Mouse (Mus musculus) Patski (cell line): ENCODE results near the gene Tcf25. TPM values are rescaled to one million over a fixed set of nuclear protein-coding genes. Genes with fewer than 3 reads are reported as not detected.

Experiments
- ATAC-seq: fragments of 100-300 bp; one replicate; pipeline ENCODE4 v1.8.0; 2021
- CTCF ChIA-PET: fragments of 350-600 bp; sonication (Branson Sonifier 250); formaldehyde crosslinking; loops from one replicate; lab custom pipeline; 2022; ENCODE audit warnings: inconsistent platforms; lab: Charles Lee
- POLR2A ChIA-PET: fragments of 350-600 bp; sonication (Branson Sonifier 250); formaldehyde crosslinking; loops from one replicate; lab custom pipeline; 2022; ENCODE audit warnings: antibody characterized with exemption, inconsistent platforms; lab: Charles Lee
- DNase-seq: peaks from one replicate; pipeline ENCODE4 v3.0.0-alpha.2; 2011; ENCODE audit warnings: low read depth, low spot score
- H3K27me3 ChIP-seq: fragments of 371-371 bp; one replicate; pipeline ENCODE4 v1.5.1; 2021
- CTCF ChIP-seq: fragments of 100-300 bp; IDR thresholded peaks from one replicate; pipeline ENCODE4 v1.5.1; 2021
- in situ Hi-C: fragments of 300-500 bp; cut with MboI; formaldehyde crosslinking; loops from 3 replicates; pipeline ENCODE4 v1.11.1; 2018; ENCODE audit warnings: low pct_unique_long_range_greater_than_20kb, mixed read lengths
- polyA plus RNA-seq: library from polyadenylated mRNA; unstranded; gene quantifications from one replicate; pipeline ENCODE4 v1.2.3, GENCODE M21; 2021

Gene Tcf25
- polyA plus RNA-seq, 1 experiment from 2014 or later, result 232 TPM

GRCm38 (mm10) chr8:123347293-123347692 lies 26.3 kb upstream of the Tcf25 start:
- in situ Hi-C loops, result no loop called here
- CTCF ChIA-PET, result interaction anchor here (0.7 kb wide), 1 partner anchor 25 kb away, joined by 4 read pairs; no protein-coding TSS in a partner anchor
- ATAC-seq, result no peak
- H3K27me3 ChIP-seq, result no peaks in the 10 kb centered on the region
- no peak for TF ChIP-seq CTCF
- POLR2A ChIA-PET, result no interaction called here
- no peak for DNase-seq

- DNase-seq, result no peak
- ATAC-seq, result no peak
- in situ Hi-C loops, result no loop called here
- no peaks in the 10 kb centered on the region for H3K27me3 ChIP-seq
- POLR2A ChIA-PET, result interaction anchor here (0.9 kb wide), 1 partner anchor 12 kb away, joined by 3 read pairs; no protein-coding TSS in a partner anchor
- no peak for TF ChIP-seq CTCF
- CTCF ChIA-PET, result interaction anchor here (1.1 kb wide), 1 partner anchor 13 kb away, joined by 4 read pairs; no protein-coding TSS in a partner anchor
Observed at GRCm38 (mm10) chr8:123348237-123348843, 25.2 kb upstream of the Tcf25 start.

- in situ Hi-C loops, result no loop called here
- ChIA-PET CTCF (no interaction called here), POLR2A (no interaction called here)
- DNase-seq (no peak), ATAC-seq (no peak)
- no peaks in the 10 kb centered on the region for H3K27me3 ChIP-seq
- no peak for TF ChIP-seq CTCF
Observed at GRCm38 (mm10) chr8:123349073-123349472, 24.5 kb upstream of the Tcf25 start.

GRCm38 (mm10) chr8:123352118-123352517 lies 21.4 kb upstream of the Tcf25 start:
- ChIA-PET CTCF (interaction anchor here (1.2 to 2.0 kb wide), 4 partner anchors 13 to 29 kb away, joined by 3 to 7 read pairs (median 6); no protein-coding TSS in a partner anchor), POLR2A (no interaction called here)
- ATAC-seq (no peak), DNase-seq (no peak)
- no peak for TF ChIP-seq CTCF
- H3K27me3 ChIP-seq, result no peaks in the 10 kb centered on the region
- in situ Hi-C loops, result no loop called here

- ChIA-PET POLR2A (interaction anchor here (0.7 kb wide), 1 partner anchor 36 kb away, joined by 4 read pairs; no protein-coding TSS in a partner anchor), CTCF (interaction anchor here (0.9 to 1.6 kb wide), 4 partner anchors 17 to 33 kb away, joined by 4 to 7 read pairs (median 4); partner anchors contain the start of gene Spire2)
- no peaks in the 10 kb centered on the region for H3K27me3 ChIP-seq
- DNase-seq (no peak), ATAC-seq (no peak)
- TF ChIP-seq CTCF, result peak; percentile 83
- in situ Hi-C loops, result no loop called here
Observed at GRCm38 (mm10) chr8:123352786-123353185, 20.8 kb upstream of the Tcf25 start.

GRCm38 (mm10) chr8:123353216-123353615 lies 20.3 kb upstream of the Tcf25 start:
- H3K27me3 ChIP-seq, result no peaks in the 10 kb centered on the region
- ChIA-PET CTCF (interaction anchor here (0.9 to 1.6 kb wide), 4 partner anchors 17 to 33 kb away, joined by 4 to 7 read pairs (median 4); partner anchors contain the start of gene Spire2), POLR2A (interaction anchor here (0.7 kb wide), 1 partner anchor 36 kb away, joined by 4 read pairs; no protein-coding TSS in a partner anchor)
- in situ Hi-C loops, result no loop called here
- TF ChIP-seq CTCF, result no peak
- DNase-seq (no peak), ATAC-seq (no peak)

GRCm38 (mm10) chr8:123361082-123361739 lies 12.3 kb upstream of the Tcf25 start:
- ATAC-seq, result peak; percentile 20
- in situ Hi-C loops, result loop anchor here (5.0 kb wide), 1 partner anchor 39 kb away; no protein-coding TSS in a partner anchor
- no peak for DNase-seq
- ChIA-PET POLR2A (interaction anchor here (0.9 to 1.1 kb wide), 2 partner anchors 13 to 16 kb away, joined by 3 read pairs; no protein-coding TSS in a partner anchor), CTCF (interaction anchor here (0.8 to 1.9 kb wide), 8 partner anchors 11 to 88 kb away, joined by 3 to 15 read pairs (median 4); partner anchors contain the start of genes Spire2 and Tcf25)
- TF ChIP-seq CTCF, result no peak
- H3K27me3 ChIP-seq, result no peaks in the 10 kb centered on the region

- POLR2A ChIA-PET, result interaction anchor here (0.8 kb wide), 1 partner anchor 33 kb away, joined by 3 read pairs; the partner anchor contains the start of gene Mc1r
- DNase-seq (peak; percentile 54), ATAC-seq (peak; percentile 48)
- in situ Hi-C loops, result no loop called here
- H3K27me3 ChIP-seq, result no peaks in the 10 kb centered on the region
- CTCF ChIA-PET, result interaction anchor here (0.8 to 0.9 kb wide), 2 partner anchors 8 to 69 kb away, joined by 3 to 4 read pairs; no protein-coding TSS in a partner anchor
- TF ChIP-seq CTCF, result no peak
Observed at GRCm38 (mm10) chr8:123374239-123374578, 656 bp downstream of the Tcf25 start.

GRCm38 (mm10) chr8:123375701-123376100 lies 2.1 kb downstream of the Tcf25 start:
- H3K27me3 ChIP-seq, result no peaks in the 10 kb centered on the region
- ATAC-seq, result no peak
- no peak for DNase-seq
- TF ChIP-seq CTCF, result no peak
- ChIA-PET CTCF (interaction anchor here (1.1 to 3.3 kb wide), 2 partner anchors 9 to 31 kb away, joined by 3 to 10 read pairs; partner anchors contain the start of gene Mc1r), POLR2A (interaction anchor here (1.1 kb wide), 1 partner anchor 9 kb away, joined by 3 read pairs; no protein-coding TSS in a partner anchor)
- in situ Hi-C loops, result no loop called here

- ATAC-seq (no peak), DNase-seq (no peak)
- no peak for TF ChIP-seq CTCF
- in situ Hi-C loops, result no loop called here
- no peaks in the 10 kb centered on the region for H3K27me3 ChIP-seq
- CTCF ChIA-PET, result interaction anchor here (1.1 to 3.3 kb wide), 2 partner anchors 9 to 31 kb away, joined by 3 to 10 read pairs; partner anchors contain the start of gene Mc1r
- POLR2A ChIA-PET, result no interaction called here
Observed at GRCm38 (mm10) chr8:123376106-123376505, 2.6 kb downstream of the Tcf25 start.
